Mouse (Mus musculus): ENCODE data around the gene Olfr781. TPM values are rescaled to one million over a fixed set of nuclear protein-coding genes. Genes with fewer than 3 reads are reported as not detected.
"Not testable (repeated sequence)": the region's sequence is repeated elsewhere in the genome, so short reads cannot be mapped to it uniquely, and the experiment has no call there.

The Olfr781 gene
- not detected for polyA plus RNA-seq (2017; shearing (Covaris generic))

DNA sequence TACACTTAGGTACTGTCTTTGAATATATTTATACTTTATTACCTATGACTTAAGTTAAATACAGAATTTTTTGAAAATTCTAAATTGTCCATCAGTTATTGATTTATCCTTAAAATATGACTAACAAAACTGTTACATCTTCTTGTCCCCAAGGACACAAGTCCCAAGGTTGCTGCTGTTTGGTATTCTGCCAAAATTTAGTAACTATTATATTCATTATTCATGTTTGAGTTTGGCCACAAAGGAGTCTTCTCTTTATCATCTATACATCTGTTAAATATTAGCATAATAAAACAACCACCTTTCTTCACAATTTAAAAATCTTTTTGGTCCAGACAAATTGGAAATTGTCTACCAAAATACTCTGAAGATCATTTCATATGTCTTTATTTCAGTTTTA, at the start of gene Olfr781:
Gene Olfr781 (plus strand): TSS at position 301 of the 400 bp plus-strand sequence.
- ATAC-seq, result no peak

DNA sequence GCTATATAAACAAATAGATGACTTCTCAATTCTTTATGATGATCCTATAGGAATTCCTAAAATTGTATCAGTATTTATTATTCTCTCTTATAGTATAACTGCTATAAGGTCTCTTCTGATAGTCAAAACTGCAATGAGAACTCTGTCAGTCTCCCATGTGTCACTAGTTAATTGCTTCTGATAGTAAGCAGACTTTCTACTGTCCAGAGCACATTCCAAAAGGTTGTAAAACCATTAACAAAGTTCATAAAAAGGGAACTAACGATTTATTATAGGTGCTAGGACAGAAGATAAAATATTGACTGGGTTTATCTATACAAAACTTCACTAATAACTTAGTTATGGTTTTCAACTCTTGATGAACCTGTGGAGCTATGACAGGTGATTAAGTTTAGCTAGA, 15.7 kb upstream of the Olfr781 start:
- ATAC-seq, result not testable (repeated sequence)

DNA sequence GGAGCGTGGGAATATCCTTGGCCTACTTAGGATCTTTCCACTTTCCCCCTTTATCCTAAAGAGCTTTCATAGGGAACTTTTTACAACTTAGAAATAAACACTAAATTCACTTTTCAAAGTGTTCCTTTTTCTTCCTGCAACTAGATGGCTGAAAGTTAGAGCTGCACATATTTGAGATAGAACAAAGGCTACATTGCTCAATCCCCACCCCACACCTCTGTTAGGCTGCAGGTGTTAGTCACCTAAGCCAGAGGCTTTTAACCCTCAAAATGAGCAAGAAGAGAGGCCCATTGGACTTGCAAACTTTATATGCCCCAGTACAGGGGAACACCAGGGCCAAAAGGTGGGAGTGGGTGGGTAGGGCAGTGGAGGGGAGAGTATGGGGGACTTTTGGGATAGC, 15.1 kb upstream of the Olfr781 start:
- not testable (repeated sequence) for ATAC-seq

DNA sequence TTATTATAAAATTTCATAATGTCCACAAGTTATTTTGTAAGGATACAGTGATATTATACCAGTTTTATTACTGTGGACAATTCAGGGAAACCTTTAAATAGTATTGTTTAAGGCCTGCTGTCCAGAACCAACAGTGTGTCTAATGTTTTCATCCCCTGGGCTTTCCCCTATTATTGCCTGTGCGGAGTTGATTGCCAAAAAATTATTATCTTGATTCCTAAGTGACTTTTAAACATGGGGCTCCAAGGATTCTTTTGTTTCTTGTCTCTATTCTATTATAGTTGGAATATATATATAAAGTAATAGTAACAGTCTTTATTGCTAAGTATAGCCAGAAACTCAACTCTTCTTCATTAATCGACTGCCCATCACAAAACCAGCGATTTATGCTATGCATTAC, 10.8 kb upstream of the Olfr781 start, which contains the start of gene Olfr780:
Gene Olfr780 (plus strand): TSS at position 301 of the 400 bp plus-strand sequence.
- ATAC-seq, result no peak

DNA sequence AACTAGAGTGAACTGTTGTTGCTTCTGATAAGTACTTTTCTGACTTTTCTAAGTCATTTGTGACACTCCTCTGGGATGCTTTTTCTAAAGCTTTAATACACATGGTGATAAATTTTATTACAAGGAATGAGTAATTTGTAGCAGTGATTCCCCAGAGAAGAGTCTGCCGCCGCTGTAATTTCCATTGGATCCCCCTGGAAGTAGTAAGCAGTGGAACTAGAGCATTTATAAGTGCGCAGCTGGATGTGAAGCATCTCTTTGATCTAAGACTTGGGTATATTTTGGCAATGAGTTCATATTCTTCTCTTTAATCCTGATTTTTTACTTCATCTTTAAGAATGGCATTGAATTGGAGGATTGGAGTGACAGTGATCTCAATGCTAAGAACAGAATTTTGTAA, 19.9 kb downstream of the Olfr781 start, which contains the start of gene Olfr782:
Gene Olfr782 (plus strand): TSS at position 301 of the 400 bp plus-strand sequence.
- ATAC-seq, result no peak

DNA sequence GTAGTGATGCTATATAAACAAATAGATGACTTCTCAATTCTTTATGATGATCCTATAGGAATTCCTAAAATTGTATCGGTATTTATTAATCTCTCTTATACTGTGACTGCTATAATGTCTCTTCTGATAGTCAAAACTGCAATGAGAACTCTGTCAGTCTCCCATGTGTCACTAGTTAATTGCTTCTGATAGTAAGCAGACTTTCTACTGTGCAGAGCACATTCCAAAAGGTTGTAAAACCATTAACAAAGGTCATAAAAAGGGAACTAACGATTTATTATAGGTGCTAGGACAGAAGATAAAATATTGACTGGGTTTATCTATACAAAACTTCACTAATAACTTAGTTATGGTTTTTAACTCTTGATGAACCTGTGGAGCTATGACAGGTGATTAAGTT, 23.8 kb downstream of the Olfr781 start:
- not testable (repeated sequence) for ATAC-seq

DNA sequence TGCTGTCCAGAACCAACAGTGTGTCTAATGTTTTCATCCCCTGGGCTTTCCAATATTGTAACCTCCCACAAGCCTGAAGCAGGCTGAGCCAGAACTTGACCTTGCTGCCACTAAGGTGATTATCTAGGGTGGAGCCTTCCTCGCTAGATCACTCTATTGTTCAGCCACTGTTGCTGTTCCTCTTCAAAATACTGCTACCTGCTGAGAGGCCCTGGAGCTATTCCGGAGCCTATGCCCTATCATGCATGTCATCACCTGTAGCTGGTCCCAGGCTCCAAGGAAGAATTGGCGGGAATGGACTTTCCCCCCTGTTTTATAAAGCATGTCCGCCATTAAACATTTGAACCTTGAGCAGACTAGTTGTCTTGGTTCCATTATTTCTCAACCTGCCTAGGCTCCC, 27.8 kb downstream of the Olfr781 start:
- ATAC-seq, result not testable (repeated sequence)

DNA sequence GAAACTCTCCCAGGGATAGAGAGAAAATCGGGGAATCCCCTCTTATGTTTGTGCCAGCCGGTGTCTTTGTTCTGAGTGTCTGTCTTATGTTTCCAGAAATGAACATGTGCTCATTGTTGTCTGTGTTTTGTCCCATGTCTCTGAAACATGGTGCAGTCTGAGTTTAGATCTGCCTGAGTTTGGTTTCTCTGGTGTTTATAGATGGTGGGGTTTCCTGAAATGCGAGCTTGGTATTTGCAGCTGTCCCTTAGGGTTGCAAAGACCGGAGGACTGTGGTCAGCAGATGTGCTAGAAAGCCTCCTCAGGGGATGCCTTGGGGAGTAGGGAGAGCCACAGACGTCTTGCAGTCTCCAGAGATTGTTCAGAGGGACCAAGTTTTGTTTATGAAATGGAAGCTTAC, 28.7 kb downstream of the Olfr781 start:
- no peak for ATAC-seq

DNA sequence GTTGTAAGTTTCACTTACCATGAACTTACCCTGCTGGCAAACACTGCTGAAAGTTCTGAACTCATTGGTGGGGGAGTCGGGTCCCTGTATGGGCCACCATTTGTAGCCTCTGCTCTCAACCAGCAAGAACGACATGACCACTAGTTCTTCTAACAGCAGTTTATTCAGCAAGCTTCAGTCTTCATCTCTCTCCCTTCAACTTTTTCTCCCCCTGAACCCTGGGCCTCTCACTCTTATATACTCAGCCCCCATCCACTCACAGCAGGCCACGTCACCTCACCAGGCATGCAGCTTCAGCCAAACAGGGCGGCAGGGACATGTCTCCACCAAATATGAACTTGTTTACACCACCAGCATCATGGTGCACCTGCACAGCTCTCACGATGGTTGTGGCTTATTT, 45.4 kb downstream of the Olfr781 start:
- not testable (repeated sequence) for ATAC-seq

Other genes starting within 250 kb of the Olfr781 start
- gene Olfr767, start 245.9 kb upstream of the Olfr781 start, polyA plus RNA-seq (2017; shearing (Covaris generic)), result under 1 TPM in 1 of 2 experiments, not detected in 1; 0.17 TPM
- not detected for gene Olfr768, start 229.5 kb upstream of the Olfr781 start, polyA plus RNA-seq (2017; shearing (Covaris generic))
- not detected for gene Olfr769, start 211.0 kb upstream of the Olfr781 start, polyA plus RNA-seq (2017; shearing (Covaris generic))
- gene Olfr770, start 189.9 kb upstream of the Olfr781 start, polyA plus RNA-seq (2017; shearing (Covaris generic)), result not detected
- not detected for gene Olfr771, start 164.1 kb upstream of the Olfr781 start, polyA plus RNA-seq (2017; shearing (Covaris generic))
- gene Olfr772, start 150.9 kb upstream of the Olfr781 start, polyA plus RNA-seq (2017; shearing (Covaris generic)), result not detected
- not detected for gene Olfr773, start 141.4 kb upstream of the Olfr781 start, polyA plus RNA-seq (2017; shearing (Covaris generic))
- not detected for gene Olfr774, start 92.7 kb upstream of the Olfr781 start, polyA plus RNA-seq (2017; shearing (Covaris generic))
- not detected for gene Olfr775, start 80.4 kb upstream of the Olfr781 start, polyA plus RNA-seq (2017; shearing (Covaris generic))
- not detected for gene Olfr776, start 69.7 kb upstream of the Olfr781 start, polyA plus RNA-seq (2017; shearing (Covaris generic))
- not detected for gene Olfr777, start 57.4 kb upstream of the Olfr781 start, polyA plus RNA-seq (2017; shearing (Covaris generic))
- gene Olfr780, start 10.7 kb upstream of the Olfr781 start, polyA plus RNA-seq (2017; shearing (Covaris generic)), result not detected
- not detected for gene Olfr782, start 20.0 kb downstream of the Olfr781 start, polyA plus RNA-seq (2017; shearing (Covaris generic))
- gene Olfr784, start 55.2 kb downstream of the Olfr781 start, polyA plus RNA-seq (2017; shearing (Covaris generic)), result under 1 TPM in 1 of 2 experiments, not detected in 1; 0.09 TPM
- gene Olfr785, start 76.6 kb downstream of the Olfr781 start, polyA plus RNA-seq (2017; shearing (Covaris generic)), result under 1 TPM in 1 of 2 experiments, not detected in 1; 0.19 TPM
- not detected for gene Olfr786, start 98.5 kb downstream of the Olfr781 start, polyA plus RNA-seq (2017; shearing (Covaris generic))
- under 1 TPM in 1 of 2 experiments, not detected in 1; 0.24 TPM for gene Olfr787, start 133.0 kb downstream of the Olfr781 start, polyA plus RNA-seq (2017; shearing (Covaris generic))
- not detected for gene Olfr788, start 142.1 kb downstream of the Olfr781 start, polyA plus RNA-seq (2017; shearing (Covaris generic))
- not detected for gene Olfr789, start 155.9 kb downstream of the Olfr781 start, polyA plus RNA-seq (2017; shearing (Covaris generic))
- not detected for gene Olfr790, start 169.6 kb downstream of the Olfr781 start, polyA plus RNA-seq (2017; shearing (Covaris generic))
- not detected for gene Olfr791, start 192.9 kb downstream of the Olfr781 start, polyA plus RNA-seq (2017; shearing (Covaris generic))
- not detected for gene Olfr792, start 210.3 kb downstream of the Olfr781 start, polyA plus RNA-seq (2017; shearing (Covaris generic))
- gene Olfr794, start 238.8 kb downstream of the Olfr781 start, polyA plus RNA-seq (2017; shearing (Covaris generic)), result not detected

Data from CD4-positive, CD25-positive, alpha-beta regulatory T cell, adult 4 months (primary cell).